Mouse (Mus musculus): ENCODE results near the gene Pdzd8.

DNA sequence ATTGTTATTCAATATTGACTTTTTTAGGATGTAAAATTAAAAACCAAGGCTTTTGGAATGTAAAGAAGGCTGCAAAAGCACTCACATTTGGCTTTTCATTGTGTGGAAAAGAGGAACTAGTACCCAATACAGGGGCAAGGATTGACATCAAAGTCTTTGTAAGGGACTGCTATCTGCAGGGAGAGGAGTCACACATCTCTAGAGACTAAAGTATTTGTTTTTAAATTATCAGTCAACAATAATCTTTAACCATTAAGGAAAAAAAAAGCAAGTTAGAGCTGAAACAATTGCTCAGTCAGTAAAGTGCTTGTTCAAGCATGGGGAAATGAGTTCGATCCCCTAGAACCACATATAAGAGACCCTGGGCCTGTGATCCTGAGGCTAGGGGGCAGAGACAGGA, 8.9 kb downstream of the Pdzd8 start:
- TF ChIP-seq POLR2A (IDR thresholded peaks at IDR 0.05; ENCODE audit: extremely low read depth, insufficient read depth, low read length): no peak
- no peak for TF ChIP-seq CTCF (IDR thresholded peaks at IDR 0.05; ENCODE audit: low read depth, low read length)

All from liver, adult 2 months (tissue).